Mouse (Mus musculus): ENCODE data around the gene Dis3.

Dis3 gene

GRCm38 (mm10) chr14:99099267-99099966 lies at the start of gene Dis3, which contains the start of gene Pibf1:
Dis3 (minus strand) TSS chr14:99099770.
Pibf1 (plus strand) TSS chr14:99099424.
- in situ Hi-C loops (cut with MboI, MseI): no loop called here

GRCm38 (mm10) chr14:99146841-99147240 lies 47.3 kb upstream of the Dis3 start:
- in situ Hi-C loops (cut with MboI, MseI): loop anchor here (5.0 kb wide), 1 partner anchor 740 kb away; no protein-coding TSS in a partner anchor

- in situ Hi-C loops (cut with MboI, MseI): no loop called here
These were observed 42.4 kb upstream of the Dis3 start for GRCm38 (mm10) chr14:99141786-99142633.

GRCm38 (mm10) chr14:99140036-99140435 lies 40.5 kb upstream of the Dis3 start:
- in situ Hi-C loops (cut with MboI, MseI): no loop called here

GRCm38 (mm10) chr14:99136297-99136696 lies 36.7 kb upstream of the Dis3 start:
- in situ Hi-C loops (cut with MboI, MseI): no loop called here

- in situ Hi-C loops (cut with MboI, MseI): no loop called here
These were observed 36.2 kb upstream of the Dis3 start for GRCm38 (mm10) chr14:99135761-99136160.

GRCm38 (mm10) chr14:99134048-99134447 lies 34.5 kb upstream of the Dis3 start:
- in situ Hi-C loops (cut with MboI, MseI): no loop called here

GRCm38 (mm10) chr14:99129050-99129449 lies 29.5 kb upstream of the Dis3 start:
- in situ Hi-C loops (cut with MboI, MseI): no loop called here

- in situ Hi-C loops (cut with MboI, MseI): no loop called here
These were observed 27.9 kb upstream of the Dis3 start for GRCm38 (mm10) chr14:99127509-99127908.

GRCm38 (mm10) chr14:99126713-99127112 lies 27.1 kb upstream of the Dis3 start:
- in situ Hi-C loops (cut with MboI, MseI): no loop called here

- in situ Hi-C loops (cut with MboI, MseI): no loop called here
These were observed 24.5 kb upstream of the Dis3 start for GRCm38 (mm10) chr14:99124076-99124475.

GRCm38 (mm10) chr14:99121584-99122339 lies 22.2 kb upstream of the Dis3 start:
- in situ Hi-C loops (cut with MboI, MseI): no loop called here

GRCm38 (mm10) chr14:99117576-99117975 lies 18.0 kb upstream of the Dis3 start:
- in situ Hi-C loops (cut with MboI, MseI): no loop called here

GRCm38 (mm10) chr14:99108762-99109161 lies 9.2 kb upstream of the Dis3 start:
- in situ Hi-C loops (cut with MboI, MseI): no loop called here

GRCm38 (mm10) chr14:99107631-99108187 lies 8.1 kb upstream of the Dis3 start:
- in situ Hi-C loops (cut with MboI, MseI): no loop called here

- in situ Hi-C loops (cut with MboI, MseI): no loop called here
These were observed 7.1 kb upstream of the Dis3 start for GRCm38 (mm10) chr14:99106671-99107070.

GRCm38 (mm10) chr14:99104542-99105123 lies 5.1 kb upstream of the Dis3 start:
- in situ Hi-C loops (cut with MboI, MseI): no loop called here

GRCm38 (mm10) chr14:99103050-99103449 lies 3.5 kb upstream of the Dis3 start:
- in situ Hi-C loops (cut with MboI, MseI): no loop called here

- in situ Hi-C loops (cut with MboI, MseI): no loop called here
These were observed 507 bp upstream of the Dis3 start for GRCm38 (mm10) chr14:99099967-99100587.

- in situ Hi-C loops (cut with MboI, MseI): no loop called here
These were observed 10.6 kb downstream of the Dis3 start for GRCm38 (mm10) chr14:99088947-99089346.

- in situ Hi-C loops (cut with MboI, MseI): no loop called here
These were observed 28.4 kb downstream of the Dis3 start for GRCm38 (mm10) chr14:99071146-99071545.

Data from T-helper 2 cell (primary cell).